Mouse (Mus musculus) bone marrow, adult 2 months (tissue): ENCODE data around the gene Wasf1. TPM values are rescaled to one million over a fixed set of nuclear protein-coding genes. Genes with fewer than 3 reads are reported as not detected.

Experiments used
- H3K27ac ChIP-seq: fragments of 200-500 bp; 2 replicates; pipeline ENCODE4 v1.5.1; 2012; ENCODE audit warnings: low read depth, mild to moderate bottlenecking, control low read depth, inconsistent platforms, low read length; ENCODE audit not compliant: control insufficient read depth, poor library complexity, insufficient read depth
- H3K4me1 ChIP-seq: fragments of 200-500 bp; 2 replicates; pipeline ENCODE4 v1.6.1; 2011; ENCODE audit warnings: low read length; ENCODE audit not compliant: control insufficient read depth, insufficient read depth
- H3K4me3 ChIP-seq: fragments of 200-500 bp; replicated peaks from 2 replicates; pipeline ENCODE3; 2011; ENCODE audit warnings: mild to moderate bottlenecking, low read depth, low read length, control low read depth; ENCODE audit not compliant: control insufficient read depth
- CTCF ChIP-seq: fragments of 200-500 bp; IDR thresholded peaks from 2 replicates; pipeline ENCODE4 v1.5.1; 2011; ENCODE audit warnings: low read length, control low read depth; ENCODE audit not compliant: control insufficient read depth, insufficient read depth
- POLR2A ChIP-seq: fragments of 200-500 bp; IDR thresholded peaks from 2 replicates; pipeline ENCODE4 v1.6.1; 2011; ENCODE audit warnings: low read depth, mild to moderate bottlenecking, control low read depth, low read length, borderline replicate concordance; ENCODE audit not compliant: control insufficient read depth
- WGBS: fragments of 180-500 bp; shearing (Covaris S2); methylation state at CpG from one replicate; pipeline ENCODE4 v1.1.7; 2018; 5-methylcytosine and 5-hydroxymethylcytosine counted together
- polyA plus RNA-seq: library from polyadenylated mRNA; stranded (reverse); fragments of >200 nt; gene quantifications from 2 replicates; pipeline ENCODE4 v1.2.4, GENCODE M21; 2011; ENCODE audit warnings: low replicate concordance; ENCODE audit not compliant: missing spikeins, insufficient read depth, insufficient read length

Wasf1 gene
- polyA plus RNA-seq, 1 experiment = 1.7 TPM

- WGBS = 59% methylated on average over 1 of the region's 1 CpGs
- Histone ChIP-seq H3K4me3 (no peak overlapping the region), H3K4me1 (no peaks in the 10 kb centered on the region), H3K27ac (no peak overlapping the region)
- TF ChIP-seq CTCF (no peak), POLR2A (no peak)
These were observed 22.9 kb downstream of the Wasf1 start for GRCm38 (mm10) chr10:40906131-40906530.

DNA sequence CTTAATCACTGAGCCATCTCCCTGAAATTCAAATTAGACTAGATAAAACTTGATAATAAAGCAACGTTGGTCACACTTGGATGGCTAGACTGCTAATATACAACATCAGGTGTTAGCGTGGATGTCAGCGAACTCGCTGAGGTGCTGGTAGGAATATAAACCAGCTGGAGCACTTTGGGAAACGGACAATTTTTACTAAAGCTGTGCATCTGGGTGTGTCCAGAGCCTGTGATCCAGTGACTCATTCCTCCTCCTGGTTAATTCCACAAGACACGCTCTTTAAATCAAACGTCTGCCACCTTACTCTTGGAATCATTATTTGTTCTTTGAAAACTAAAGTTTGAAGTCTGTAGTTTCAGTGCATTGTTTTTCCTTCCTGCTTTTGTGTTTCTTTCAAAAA lies 23.5 kb downstream of the Wasf1 start:
- TF ChIP-seq CTCF (no peak), POLR2A (no peak)
- no peaks in the 10 kb centered on the region for H3K4me1 ChIP-seq
- WGBS = 77% methylated on average over 7 of the region's 7 CpGs
- no peak overlapping the region for H3K4me3 ChIP-seq
- no peak overlapping the region for H3K27ac ChIP-seq

DNA sequence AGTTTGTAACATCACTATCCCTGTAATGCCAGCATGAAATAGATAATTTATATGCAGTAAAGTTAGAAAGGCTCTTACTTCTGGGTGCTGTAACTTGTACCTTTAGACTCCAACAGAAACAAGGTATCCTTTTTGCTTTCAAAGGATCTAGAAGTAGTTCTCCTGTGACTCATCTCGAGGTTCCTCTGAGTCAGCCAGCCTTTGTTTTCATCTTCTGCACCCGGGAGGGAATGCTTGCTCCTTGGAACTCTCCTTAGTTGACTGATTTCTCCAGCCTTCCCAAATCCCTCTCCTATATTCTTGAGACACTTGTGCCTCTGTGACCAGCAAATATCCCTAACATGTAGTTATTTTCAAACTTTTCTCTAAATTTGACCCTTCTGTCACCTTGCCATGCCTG lies 25.3 kb downstream of the Wasf1 start:
- Histone ChIP-seq H3K4me1 (no peaks in the 10 kb centered on the region), H3K27ac (no peak overlapping the region), H3K4me3 (no peak overlapping the region)
- TF ChIP-seq POLR2A (no peak), CTCF (no peak)
- 32% methylated on average over 2 of the region's 2 CpGs for WGBS

DNA sequence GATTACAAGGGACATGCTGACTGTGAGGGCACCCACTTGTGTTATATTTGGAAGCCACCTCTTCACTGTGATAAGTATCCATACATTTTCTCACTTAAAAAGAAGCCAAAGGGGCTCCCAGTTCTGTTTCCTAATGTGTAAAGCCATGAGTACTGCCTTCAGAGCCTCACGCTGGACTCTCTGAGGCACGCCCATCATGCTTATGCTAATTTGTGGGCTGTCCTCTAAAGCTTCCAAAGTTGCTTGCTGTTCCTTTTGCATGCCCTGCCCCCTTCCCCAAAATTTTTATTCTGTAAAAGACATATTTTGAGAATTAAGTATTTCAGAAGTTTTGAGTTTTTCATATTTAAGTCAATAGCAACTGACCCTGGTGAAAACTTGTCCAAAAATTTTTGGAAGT lies 27.5 kb downstream of the Wasf1 start:
- no peak overlapping the region for H3K27ac ChIP-seq
- no peaks in the 10 kb centered on the region for H3K4me1 ChIP-seq
- TF ChIP-seq CTCF (no peak), POLR2A (no peak)
- no peak overlapping the region for H3K4me3 ChIP-seq
- WGBS = 61% methylated on average over 2 of the region's 2 CpGs

GRCm38 (mm10) chr10:40915240-40915639 lies 32.0 kb downstream of the Wasf1 start:
- no peaks in the 10 kb centered on the region for H3K4me1 ChIP-seq
- WGBS = 74% methylated on average over 2 of the region's 2 CpGs
- TF ChIP-seq CTCF = no peak
- TF ChIP-seq POLR2A = no peak
- no peak overlapping the region for H3K27ac ChIP-seq
- H3K4me3 ChIP-seq = no peak overlapping the region

DNA sequence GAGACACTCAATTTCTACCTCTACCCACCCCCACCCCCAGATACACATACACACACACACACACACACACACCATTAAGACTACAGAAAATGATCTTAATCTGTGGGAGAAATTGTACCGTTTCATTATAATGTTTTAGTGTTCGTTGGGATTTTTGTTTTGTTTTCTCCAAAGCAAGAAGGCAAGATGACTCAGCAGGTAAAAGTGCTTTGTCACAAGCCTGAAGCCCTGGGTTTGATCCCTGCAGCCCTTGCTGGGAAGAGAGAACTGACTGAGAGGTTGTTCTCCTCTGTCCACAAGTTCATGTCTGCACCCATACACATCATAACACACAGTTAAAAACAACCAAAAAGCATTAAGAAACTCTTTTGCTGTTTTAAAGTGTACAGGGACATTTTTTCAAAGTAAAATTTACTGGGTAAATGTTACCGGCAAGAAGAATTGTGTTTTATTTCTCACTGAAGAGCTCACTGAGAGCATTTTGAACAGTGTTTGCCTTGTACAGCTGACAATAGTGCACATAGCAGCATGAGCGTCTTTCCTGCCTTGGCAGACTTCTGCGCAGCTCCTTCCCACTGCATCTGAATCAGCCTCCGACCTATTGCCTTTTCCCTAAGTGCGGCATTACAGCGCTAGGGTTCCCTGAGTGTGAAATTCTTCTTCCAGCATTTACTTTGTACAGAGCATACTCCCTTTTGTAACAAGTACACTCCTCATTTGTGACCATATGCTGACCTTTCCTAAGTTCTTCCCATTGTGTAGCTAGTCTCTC lies 35.6 kb downstream of the Wasf1 start:
- 80% methylated on average over 8 of the region's 8 CpGs for WGBS
- no peak overlapping the region for H3K27ac ChIP-seq
- H3K4me1 ChIP-seq = no peaks in the 10 kb centered on the region
- no peak overlapping the region for H3K4me3 ChIP-seq
- TF ChIP-seq CTCF (no peak), POLR2A (no peak)

- no peak for TF ChIP-seq CTCF
- no peak for TF ChIP-seq POLR2A
- 77% methylated on average over 6 of the region's 6 CpGs for WGBS
- H3K27ac ChIP-seq = no peak overlapping the region
- no peak overlapping the region for H3K4me3 ChIP-seq
- no peaks in the 10 kb centered on the region for H3K4me1 ChIP-seq
These were observed 36.2 kb downstream of the Wasf1 start for GRCm38 (mm10) chr10:40919464-40919863.

GRCm38 (mm10) chr10:40932995-40933394 lies 49.7 kb downstream of the Wasf1 start:
- TF ChIP-seq CTCF = no peak
- TF ChIP-seq POLR2A = no peak
- WGBS = 85% methylated on average over 8 of the region's 8 CpGs

More at GRCm38 (mm10) chr10:40932995-40933394, 49.7 kb downstream of the Wasf1 start:
- Histone ChIP-seq H3K4me3 (no peak overlapping the region), H3K27ac (no peak overlapping the region), H3K4me1 (no peaks in the 10 kb centered on the region)
